Mouse (Mus musculus) kidney, postnatal 10 days (tissue): ENCODE results near the gene Rcan1.
A peak's percentile ranks its signal among the peaks of the same experiment; 100 is the strongest.

Experiments
- DNase-seq: peaks from one replicate; pipeline ENCODE4 v3.0.0; 2021; ENCODE audit warnings: mixed read lengths

Rcan1 gene

DNA sequence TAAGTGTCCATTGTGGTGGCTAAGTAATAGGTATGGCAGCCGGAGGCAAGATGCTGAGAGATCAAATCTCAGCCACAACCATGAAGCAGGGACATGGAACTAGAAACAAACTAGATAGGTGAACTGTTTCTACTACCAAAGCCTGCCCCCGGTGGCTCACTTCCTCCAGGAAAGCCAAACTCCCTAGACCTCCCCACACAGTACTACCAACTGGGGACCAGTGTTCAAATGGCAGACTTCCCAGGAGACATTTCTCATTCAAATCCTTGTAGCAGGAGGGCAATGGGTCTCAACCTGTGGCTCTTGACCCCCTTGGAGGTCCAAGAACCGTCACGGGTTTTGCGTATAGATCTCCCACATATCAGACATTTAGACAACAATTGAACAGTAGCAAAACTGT, 3.6 kb downstream of the Rcan1 start:
- no peak for DNase-seq

DNA sequence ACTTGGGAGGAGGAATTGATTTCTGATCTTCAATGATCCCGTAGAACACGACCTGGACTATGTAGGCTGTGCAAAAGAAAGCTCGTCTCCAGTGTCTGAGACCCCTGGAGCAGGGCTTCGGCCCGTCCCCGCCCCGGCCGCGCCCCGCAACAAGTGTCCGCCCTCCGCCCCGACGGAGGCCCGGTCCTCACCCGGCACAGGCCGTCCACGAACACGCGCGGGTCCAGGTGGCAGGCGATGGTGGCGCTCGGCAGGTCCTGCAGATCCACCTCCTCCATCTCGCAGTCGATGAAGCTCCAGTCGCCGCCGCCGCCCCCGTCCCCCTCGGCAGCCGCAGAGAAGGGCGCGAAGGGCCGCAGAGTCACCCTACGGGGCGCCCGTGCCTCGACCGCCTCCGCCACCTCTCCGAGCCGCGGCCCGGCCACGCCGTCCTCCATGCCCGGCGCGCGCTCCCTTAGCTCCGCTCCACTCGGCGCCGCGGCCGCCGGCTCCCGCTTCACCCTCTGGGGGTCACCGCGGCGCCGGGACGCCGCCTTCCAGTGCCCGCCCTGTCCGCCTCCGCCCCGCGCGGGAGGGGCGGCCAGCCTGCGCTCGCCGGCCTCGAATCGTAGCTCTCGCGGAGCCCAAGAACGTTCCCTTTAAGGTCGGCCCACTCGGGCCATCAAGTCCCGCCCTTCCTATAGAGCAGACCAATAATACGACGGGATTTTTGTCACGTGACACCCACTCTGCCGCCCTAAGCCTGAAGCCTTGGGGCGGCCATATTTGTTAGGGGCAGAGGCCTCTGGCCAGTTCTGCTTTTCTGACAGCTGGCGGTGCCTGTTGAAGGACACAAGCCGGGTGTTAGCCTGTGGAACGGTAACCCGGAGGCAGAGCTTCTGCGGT, 4.8 kb downstream of the Rcan1 start:
- peak; percentile 97 for DNase-seq

DNA sequence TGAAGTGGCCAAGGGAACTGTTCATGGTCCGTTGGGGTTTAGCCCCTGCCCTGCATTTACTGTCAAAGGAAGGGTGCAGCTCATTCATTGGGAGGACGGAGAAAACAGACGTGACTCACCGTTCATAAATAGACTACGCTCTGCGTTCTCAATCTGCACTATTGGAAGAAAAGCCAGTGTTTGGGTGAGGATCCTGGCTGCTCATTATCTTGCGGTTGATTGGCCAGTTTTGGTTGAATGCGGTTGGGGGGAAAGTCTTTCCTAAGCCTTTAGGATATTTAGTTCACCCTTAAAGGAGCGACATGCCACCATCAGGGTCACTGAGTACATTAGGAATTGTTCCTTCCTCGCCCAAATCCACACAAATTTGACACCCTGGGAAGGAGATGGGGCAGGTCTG, 5.4 kb downstream of the Rcan1 start:
- DNase-seq: no peak

DNA sequence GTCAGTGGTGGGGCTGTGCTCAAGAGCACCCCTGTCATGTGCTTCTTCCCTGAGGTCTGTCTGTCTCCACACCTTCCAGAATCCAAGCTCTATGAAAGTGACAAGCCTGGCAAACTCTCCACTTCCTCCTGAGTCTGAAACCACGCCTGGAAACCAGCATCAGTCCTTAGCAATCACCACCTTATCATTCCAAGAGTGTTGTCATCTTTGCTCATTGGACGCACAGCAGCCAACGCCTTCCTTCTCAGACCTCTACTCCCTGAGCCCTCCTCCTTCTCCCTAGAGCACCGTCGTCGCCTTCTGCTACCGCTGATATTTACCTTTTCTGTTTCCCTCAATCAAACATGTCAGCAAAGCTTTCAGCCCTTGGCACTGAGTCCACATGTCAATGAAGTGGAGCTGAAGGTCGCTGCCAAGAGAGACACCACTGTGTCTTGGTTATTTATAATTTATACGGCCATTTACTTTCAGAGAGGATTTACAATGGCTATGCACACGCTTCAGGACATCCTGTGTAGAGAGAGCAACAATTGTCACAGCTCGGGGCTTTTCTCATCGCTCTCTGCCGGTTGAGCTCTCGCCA, 6.2 kb downstream of the Rcan1 start:
- DNase-seq: no peak

DNA sequence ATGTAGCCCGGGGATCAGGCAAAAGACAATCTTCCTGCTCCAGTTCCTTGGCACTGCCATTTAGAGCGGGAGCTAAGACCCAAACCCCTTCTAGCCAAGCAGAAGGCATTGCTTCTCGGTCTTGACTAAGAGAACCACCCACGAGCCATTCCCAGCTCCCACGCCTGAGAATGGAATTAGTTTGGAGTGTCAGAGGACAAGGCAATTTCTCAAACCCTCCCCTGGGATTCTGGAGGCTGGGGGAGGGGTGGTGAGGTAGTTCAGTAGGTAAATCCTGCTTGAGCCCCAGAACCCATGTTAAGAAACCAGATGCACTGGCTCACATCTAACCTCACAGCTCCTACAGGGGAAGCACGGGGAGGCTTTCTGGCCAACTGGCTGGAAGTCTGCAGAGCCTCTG, 9.3 kb downstream of the Rcan1 start:
- DNase-seq: no peak

DNA sequence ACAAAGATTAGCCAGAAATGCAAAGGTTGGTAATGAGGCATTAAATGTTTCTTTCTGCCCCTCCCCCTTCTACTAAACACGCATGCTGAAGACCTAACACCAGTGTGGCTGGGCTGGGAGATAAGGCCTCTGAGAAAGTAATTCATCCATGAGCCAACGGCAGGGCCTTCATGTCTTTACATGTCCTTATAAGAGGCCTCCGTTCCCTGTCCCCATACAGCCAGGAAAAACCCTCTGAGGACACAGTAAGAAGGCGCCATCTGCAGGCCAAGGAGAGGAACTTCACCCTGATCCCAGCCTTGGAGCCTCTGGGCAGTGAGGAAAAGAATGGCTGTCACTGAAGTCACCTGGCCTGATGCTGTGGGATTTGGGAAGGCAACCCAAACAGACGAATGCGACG, 13.1 kb downstream of the Rcan1 start:
- DNase-seq: peak; percentile 76

DNA sequence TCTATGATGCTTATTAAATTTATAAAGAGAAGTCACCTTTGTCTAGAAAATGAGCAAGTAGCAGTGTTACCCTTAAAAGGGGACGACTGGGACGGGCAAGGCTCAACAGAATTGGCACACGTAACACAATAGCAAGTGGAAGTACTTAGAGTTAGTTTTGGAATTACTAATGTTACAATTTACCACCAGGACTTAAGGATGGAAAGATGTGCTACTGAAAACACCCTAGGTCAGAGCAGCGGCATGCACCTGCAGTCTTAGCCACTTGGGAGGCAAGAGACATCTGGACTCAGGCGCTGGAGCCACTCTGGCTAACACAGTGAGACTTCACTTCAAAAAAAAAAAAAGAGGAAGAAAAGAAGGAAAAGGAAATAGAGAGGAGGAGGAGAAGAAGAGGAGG, 14.7 kb downstream of the Rcan1 start:
- no peak for DNase-seq

DNA sequence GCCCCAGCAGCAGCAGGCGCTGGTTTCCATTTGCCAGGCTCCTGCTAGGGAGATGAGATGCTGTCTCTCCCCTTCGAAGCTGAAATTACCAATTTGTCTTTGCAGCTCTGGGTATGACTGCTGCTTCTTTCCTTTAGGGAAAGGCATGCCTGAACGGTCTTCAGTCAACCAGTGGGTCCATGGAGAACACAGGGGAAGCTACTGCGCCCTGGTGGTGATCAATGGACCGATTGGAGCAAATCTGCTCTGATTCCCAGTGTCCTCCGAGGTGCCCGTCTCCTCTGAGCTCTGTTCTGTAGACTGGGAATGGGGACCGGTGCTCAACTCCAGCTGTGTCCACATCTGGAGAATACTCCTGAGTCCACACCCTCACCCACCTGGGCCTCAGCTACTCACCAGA, 15.2 kb downstream of the Rcan1 start:
- DNase-seq: peak; percentile 42

DNA sequence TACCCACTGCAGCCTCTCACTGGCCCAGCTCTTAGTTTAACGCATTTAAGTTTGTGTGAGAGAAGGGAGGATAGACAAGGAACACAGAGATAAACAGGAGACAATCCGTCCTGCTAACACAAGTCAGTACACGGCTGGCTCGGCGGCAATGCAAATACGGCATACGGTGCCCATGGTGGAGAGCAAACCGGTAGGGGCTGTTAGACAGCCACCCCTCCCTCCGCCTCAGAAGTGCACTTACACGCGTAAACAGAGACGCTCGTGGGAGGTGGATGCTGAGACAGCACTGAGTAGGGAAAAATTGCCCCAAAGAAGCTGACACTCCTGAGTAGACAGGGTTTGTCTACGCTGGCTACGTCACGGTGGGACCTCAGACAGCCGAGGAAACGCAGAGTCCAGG, 16.2 kb downstream of the Rcan1 start:
- no peak for DNase-seq

DNA sequence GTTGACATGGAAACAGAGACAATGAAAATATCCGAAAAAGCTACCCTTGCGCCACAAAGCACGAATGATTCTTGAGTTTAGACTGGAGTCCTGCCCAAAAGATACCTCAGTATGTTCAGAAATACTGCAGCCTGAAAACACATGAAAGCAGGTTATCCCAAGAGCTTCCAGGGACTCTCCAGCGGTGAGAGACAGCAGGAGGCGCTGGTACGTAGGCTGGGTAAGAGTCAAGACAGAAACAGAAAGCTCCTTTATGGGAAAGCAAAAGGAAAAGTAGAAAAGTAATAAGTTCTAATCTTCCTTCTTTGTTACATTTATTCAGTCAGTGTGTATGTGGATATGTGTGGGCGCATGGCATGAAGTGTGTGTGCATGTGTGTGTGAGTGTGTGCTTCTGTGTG, 16.7 kb downstream of the Rcan1 start:
- DNase-seq: no peak

DNA sequence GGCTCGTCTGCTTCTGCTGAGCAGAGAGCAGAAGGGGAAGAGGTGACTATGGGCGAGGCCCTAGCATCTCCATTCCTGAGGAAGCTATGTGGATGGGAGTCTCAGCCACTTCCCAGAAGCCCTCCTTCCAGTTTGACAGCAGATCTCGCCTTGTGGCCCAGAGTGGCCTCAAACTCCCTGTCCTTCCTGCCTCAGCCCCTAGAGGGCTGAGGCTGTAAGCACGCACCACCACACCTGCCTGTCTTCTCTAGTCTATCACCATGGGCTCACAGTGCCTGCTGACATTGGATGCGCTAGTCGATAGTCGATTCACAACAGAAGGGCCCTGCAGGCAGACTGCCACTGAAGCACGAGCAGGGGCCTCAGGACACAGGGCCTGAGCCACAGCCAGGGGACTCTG, 18.1 kb downstream of the Rcan1 start:
- no peak for DNase-seq

DNA sequence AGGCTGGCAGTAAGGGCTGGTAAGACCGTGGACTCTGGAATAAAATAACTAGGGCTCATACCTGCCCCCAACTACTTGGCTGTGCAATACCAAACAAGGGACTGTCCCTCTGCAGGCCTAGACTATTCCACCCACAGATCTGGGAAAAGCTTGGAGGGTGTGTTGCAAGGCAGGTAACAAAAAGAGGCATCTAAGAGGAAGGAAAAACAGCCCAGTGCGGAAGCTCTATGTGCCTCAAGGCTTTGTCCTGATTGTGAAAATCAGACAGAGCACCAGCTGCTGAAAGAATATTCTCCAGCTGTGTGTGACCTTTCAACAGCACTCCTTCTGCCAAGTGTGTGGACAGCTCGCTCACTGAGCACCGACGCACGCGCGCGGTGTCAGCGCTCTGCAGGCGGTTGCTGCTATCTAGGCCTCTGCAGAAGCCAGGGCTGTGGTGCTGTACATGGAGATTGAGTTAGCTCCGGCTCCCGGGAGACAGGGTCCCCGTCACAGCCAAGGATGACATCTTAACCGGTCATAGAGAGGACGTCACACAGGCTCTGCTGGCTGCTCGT, 19.1 kb downstream of the Rcan1 start:
- DNase-seq: peak; percentile 50

DNA sequence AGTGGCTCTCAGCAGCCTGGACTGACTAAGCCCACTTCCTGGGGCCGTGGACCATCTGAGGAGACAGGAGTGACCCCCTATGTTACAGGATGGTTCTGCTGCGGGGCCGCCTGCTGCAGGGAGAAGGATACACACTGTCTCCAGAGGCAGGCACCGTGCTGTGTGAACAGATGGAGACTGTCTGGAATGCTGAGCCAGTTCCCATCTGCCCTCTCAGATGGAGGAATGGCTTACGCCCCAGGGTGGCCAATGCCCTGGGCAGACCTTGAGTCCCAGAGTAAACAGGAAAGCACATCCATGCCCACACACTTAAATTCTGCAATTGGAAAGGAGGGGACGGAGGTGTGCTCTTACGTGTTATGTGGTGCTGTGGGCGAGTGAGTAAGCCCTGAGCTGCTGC, 20.3 kb downstream of the Rcan1 start:
- no peak for DNase-seq

DNA sequence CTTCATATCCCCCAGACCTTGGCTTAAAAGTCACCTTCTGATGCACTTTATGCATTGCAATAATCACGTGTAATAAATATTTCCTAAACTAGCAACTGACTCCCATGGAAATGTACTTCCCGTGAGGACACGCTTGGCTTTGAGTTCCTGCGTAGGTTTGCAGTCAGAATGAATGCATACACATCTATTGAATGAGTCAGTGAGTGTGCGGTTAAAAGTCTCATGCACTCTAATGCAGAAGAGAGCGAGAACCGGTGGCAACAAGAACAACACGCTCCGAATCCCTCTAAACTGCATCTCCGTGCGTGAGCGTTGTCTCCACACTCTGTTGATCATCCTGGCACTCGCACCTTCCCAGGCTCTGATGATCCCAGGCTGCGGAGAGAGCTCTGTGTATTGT, 21.6 kb downstream of the Rcan1 start:
- no peak for DNase-seq

DNA sequence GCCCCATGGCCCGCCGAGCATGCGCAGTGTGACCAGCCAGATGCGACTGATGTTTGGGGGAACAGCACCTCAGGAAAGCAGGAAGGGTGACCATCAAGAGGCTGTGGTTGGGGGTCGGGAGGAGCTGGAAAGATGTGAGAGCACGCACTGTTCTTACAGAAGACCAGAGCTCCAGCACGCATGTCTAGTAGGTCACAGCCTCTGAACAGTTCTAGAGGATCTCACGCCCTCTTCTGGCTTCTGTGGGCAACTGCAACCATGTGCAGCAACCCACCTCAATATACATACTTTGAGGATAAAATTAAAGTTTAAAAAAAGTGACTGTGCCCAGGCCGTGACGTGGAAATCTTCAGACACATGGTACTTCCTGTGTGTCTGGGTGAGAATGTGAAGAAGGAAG, 25.3 kb downstream of the Rcan1 start:
- DNase-seq: peak; percentile 60

DNA sequence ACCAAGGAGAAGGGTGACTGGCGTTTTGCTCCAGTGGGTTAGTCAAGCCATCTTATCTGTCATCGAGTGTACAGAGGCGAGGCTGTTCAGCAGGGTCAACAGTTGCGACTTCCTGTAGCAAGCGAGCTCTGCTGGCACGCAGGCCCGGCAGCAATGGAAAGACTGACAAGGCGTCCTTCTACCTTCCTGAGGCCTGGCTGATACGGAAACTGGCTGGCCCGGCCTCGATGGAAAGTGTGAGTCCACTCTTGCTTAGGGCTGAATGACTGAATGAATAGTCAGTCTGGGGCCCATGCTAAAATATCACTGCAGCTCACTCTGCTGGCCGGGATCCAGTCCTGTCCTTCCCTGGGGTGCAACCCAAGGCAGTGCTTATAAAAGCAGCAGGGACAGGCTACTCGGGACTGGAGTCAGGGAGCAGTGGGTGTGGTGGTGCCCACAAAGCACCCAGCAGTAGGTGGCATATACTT, 27.0 kb downstream of the Rcan1 start:
- DNase-seq: peak; percentile 62

DNA sequence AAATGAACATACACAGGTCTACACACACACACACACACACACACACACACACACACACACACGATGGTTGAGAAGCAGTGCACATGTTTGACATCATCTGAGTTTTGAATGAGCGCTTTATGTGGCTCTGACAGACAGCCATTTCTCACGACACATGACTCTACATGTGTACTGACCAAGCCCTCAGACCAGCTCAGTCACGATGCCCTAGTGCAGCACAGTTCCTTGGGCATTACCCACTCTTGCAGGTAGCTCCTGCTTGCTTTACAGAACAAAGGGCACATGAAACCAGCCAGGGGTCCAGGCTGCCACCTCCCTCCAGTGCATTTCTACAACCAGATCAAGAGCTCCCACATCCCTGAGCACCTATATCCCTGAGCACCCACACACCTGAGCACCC, 27.7 kb downstream of the Rcan1 start:
- no peak for DNase-seq

DNA sequence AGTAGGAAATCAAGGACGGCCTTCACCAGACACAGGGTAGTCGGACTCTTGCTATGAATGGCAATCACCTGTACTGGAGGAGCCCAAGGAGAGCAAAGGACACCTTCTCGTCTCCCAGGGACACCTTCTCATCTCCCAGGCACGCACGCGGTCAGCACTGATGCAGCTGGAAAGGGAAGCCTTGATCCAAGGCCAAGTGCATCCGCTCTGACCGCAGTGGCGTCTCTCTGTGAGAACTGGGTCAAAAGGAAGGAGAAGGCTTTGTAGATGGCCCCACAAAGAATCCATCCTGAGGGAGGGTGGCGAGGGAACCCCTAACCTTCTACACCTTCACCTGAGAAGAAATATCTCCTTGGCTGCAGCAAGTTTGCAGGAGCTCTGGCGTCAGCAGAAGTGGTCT, 28.5 kb downstream of the Rcan1 start:
- DNase-seq: no peak

DNA sequence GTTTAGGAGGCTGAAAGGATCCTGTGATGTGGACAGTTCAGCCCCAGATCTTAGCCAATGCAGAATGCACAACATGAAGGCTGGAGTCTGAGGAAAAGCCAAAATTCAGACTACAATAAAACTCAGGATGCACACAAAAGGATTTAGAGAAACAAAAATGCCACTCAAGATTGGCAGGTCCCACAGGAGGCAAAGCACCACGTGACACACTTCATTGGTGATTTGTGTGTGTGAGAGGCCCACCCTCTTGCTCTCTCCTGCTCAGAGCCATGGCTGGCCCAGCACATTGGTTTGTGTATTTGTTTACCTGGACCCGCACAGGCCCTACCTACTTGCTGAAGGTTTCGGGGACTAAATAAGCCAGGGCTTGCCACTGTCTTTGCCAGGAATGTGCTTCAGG, 29.5 kb downstream of the Rcan1 start:
- no peak for DNase-seq

DNA sequence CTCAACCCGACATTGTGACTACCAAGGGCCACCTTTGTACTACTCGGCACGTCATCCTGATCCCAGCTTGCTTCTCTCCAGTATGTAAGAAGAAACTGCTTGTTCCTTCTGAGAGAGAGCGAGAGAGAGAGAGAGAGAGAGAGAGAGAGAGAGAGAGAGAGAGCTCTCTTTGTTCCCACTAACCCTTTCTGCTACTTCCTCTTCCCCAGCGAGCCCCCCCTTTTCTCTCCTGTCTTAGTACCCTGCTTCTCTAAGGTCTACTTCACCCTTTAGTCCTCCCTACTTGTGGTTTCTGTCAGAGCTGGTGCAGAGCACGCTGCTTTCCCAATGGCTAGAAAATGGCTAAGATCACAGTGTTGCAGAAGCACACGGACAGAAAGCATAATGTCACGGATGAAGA, 30.4 kb downstream of the Rcan1 start:
- DNase-seq: no peak

DNA sequence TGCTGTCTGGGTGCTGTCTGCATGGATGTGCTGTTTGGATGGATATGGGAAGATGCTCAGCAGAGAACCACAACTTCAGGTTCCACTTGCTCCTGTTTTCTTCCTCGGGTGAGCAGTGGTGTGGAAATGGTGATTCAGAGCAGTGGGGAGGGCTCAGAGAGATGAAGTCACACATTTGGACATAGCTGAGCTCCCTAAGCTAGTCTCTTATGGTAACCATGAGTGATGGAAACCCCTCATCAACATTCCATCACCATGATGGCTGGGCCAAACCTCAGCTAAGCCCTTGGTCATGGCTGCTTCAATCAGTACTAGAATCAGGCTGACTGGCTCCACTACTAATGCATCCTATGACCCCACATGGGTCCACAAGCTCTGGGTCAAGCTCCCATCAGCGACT, 30.9 kb downstream of the Rcan1 start:
- no peak for DNase-seq

DNA sequence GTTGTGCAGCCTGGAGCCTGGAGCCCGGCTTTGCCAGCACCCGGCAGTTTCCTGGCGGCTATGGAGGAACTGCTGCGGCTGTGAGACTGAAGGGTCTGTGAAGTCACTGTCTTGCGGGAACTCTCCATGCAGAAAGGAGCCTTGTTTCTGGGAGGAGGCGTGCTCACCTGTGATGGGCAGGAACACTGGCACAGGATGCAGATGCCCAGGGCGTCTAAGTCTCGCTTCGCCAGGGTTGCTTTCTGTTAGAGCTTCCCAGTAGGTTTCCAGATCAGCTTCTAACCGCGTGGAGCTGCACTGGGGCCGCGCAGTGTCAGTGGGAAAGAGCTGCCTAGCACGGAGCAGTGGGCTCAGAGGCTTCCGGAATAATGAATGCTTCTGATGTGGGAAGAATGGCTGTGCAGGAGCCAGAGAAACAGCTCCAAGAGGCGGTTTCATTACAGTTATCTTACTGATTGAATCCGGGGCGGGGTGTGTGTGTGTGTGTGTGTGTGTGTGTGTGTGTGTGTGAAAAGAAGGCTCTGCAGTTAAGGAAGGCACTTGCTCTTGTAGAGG, 35.2 kb downstream of the Rcan1 start:
- no peak for DNase-seq

DNA sequence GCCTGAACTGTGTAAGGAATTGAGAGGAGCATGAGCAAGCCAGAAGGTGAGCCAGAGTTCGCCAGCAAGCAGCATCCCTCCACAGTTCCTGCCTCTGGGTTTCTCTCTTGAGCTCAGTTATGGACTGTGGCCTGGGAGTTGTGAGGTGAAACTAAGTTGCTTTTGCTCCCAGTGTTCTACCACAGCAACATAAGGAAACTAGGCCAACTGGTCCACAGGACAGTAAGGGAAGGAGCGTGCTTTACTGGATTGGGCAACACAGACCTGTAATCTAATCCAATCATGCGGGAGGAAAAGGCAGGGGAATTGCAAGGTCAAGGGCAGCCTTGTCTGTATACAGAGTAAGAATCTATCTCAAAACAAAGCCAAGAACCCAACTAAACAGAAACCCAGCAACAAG, 37.5 kb downstream of the Rcan1 start:
- DNase-seq: no peak

DNA sequence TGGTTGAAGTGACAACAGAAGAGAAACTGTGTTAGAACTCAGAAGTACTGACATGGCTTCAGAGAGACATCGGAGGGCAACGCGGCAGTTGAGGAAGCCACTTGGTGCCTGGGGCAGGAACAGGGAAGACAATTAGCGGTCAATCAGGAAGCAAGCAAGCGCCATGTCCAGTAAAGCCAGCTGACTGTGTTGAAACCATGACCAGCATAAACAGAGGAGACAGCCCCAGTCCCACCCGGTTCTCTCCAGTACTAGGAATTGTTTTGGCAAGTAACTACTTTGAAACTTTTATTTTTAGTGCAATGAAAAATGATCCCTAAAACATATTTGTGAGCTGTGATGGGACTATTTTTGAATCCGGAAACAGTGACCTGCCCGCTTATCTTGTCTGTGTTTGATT, 39.9 kb downstream of the Rcan1 start:
- DNase-seq: no peak
